Mouse (Mus musculus): ENCODE measurements at regions not wholly inside any gene's neighbourhood (a gene's known extent, or its start where the extent isn't known, plus 50 kb on each side); places are given as distances from the start of the nearest gene placed in this dataset.

DNA sequence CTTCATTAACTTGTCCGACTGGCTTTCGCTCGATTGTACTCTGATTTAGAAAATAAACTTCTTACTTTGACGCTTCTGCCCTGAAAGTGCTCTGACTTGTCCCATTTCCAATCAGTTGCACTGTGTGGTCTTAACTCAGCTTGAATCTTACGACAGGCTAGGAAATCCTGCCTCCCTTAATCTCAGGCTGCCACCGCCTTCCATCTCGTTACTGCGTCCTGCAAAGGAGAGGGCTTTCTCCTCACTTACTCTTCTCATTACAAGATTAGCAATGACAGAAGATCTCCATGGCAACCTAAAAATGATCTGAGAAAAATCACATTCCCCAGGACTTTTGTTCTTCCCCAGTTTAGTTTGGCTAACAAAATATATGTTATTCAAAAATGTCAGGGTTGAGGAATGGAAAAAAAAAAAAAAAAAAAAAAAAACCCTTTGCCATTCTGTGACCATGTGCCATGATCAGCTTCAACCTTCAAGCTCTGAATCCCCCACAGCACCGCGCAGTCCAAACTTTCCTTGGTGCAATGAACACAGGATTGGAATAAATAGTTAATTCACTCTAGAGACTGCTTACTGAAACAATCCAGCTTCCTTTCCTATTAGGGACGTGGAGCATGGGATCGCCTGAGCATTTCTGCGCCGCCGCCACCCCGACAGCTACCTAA, 494.1 kb downstream of the Lmo4 start:
- TF ChIP-seq CTCF (conservative IDR thresholded peaks at IDR 0.05; ENCODE audit: insufficient read depth, insufficient read length, low read depth, low read length) (no peak), POLR2A (IDR thresholded peaks at IDR 0.05; ENCODE audit: low read depth, low read length) (no peak)

Data from kidney, adult 2 months (tissue).